Mouse (Mus musculus) activated CD4-positive, CD25-positive, alpha-beta regulatory T cell, adult 4 months (primary cell): Measurements from ENCODE around the gene 1700025C18Rik. TPM values are rescaled to one million over a fixed set of nuclear protein-coding genes. Genes with fewer than 3 reads are reported as not detected.

Experiments used
- ATAC-seq: one replicate; pipeline ENCODE4 v1.8.0; 2017
- polyA plus RNA-seq, 2 experiments: library from polyadenylated mRNA; unstranded; fragments of 100-300 nt; shearing (Covaris generic); gene quantifications; one replicate each; pipeline ENCODE4 v1.2.1; 2017

1700025C18Rik gene
- polyA plus RNA-seq = not detected

GRCm38 (mm10) chr2:165090650-165091049 lies at the start of gene 1700025C18Rik:
TSS of gene 1700025C18Rik (minus strand) at chr2:165090750.
- no peak for ATAC-seq

GRCm38 (mm10) chr2:165136049-165136448 lies 45.5 kb upstream of the 1700025C18Rik start:
- no peak for ATAC-seq

- no peak for ATAC-seq
Observed at GRCm38 (mm10) chr2:165133566-165133965, 43.0 kb upstream of the 1700025C18Rik start.

- no peak for ATAC-seq
Observed at GRCm38 (mm10) chr2:165131428-165131827, 40.9 kb upstream of the 1700025C18Rik start.

- ATAC-seq = no peak
Observed at GRCm38 (mm10) chr2:165129189-165129588, 38.6 kb upstream of the 1700025C18Rik start.

- no peak for ATAC-seq
Observed at GRCm38 (mm10) chr2:165126896-165127562, 36.5 kb upstream of the 1700025C18Rik start.

GRCm38 (mm10) chr2:165121206-165121840 lies 30.8 kb upstream of the 1700025C18Rik start:
- ATAC-seq = no peak

GRCm38 (mm10) chr2:165120765-165121164 lies 30.2 kb upstream of the 1700025C18Rik start:
- no peak for ATAC-seq

- ATAC-seq = no peak
Observed at GRCm38 (mm10) chr2:165113733-165114132, 23.2 kb upstream of the 1700025C18Rik start.

GRCm38 (mm10) chr2:165112149-165112548 lies 21.6 kb upstream of the 1700025C18Rik start:
- ATAC-seq = no peak

- no peak for ATAC-seq
Observed at GRCm38 (mm10) chr2:165106585-165106984, 16.0 kb upstream of the 1700025C18Rik start.

- no peak for ATAC-seq
Observed at GRCm38 (mm10) chr2:165105513-165106079, 15.0 kb upstream of the 1700025C18Rik start.

- no peak for ATAC-seq
Observed at GRCm38 (mm10) chr2:165102920-165103319, 12.4 kb upstream of the 1700025C18Rik start.

GRCm38 (mm10) chr2:165100749-165101148 lies 10.2 kb upstream of the 1700025C18Rik start:
- ATAC-seq = no peak

GRCm38 (mm10) chr2:165098861-165099260 lies 8.3 kb upstream of the 1700025C18Rik start:
- ATAC-seq = no peak

- no peak for ATAC-seq
Observed at GRCm38 (mm10) chr2:165096367-165096766, 5.8 kb upstream of the 1700025C18Rik start.

GRCm38 (mm10) chr2:165092393-165092792 lies 1.8 kb upstream of the 1700025C18Rik start:
- no peak for ATAC-seq

- ATAC-seq = no peak
Observed at GRCm38 (mm10) chr2:165091433-165091965, 949 bp upstream of the 1700025C18Rik start.

- no peak for ATAC-seq
Observed at GRCm38 (mm10) chr2:165089470-165089869, 1.1 kb downstream of the 1700025C18Rik start.

- no peak for ATAC-seq
Observed at GRCm38 (mm10) chr2:165086634-165087033, 3.9 kb downstream of the 1700025C18Rik start.

GRCm38 (mm10) chr2:165081257-165081656 lies 9.3 kb downstream of the 1700025C18Rik start:
- ATAC-seq = no peak

GRCm38 (mm10) chr2:165080657-165081056 lies 9.9 kb downstream of the 1700025C18Rik start:
- no peak for ATAC-seq

- no peak for ATAC-seq
Observed at GRCm38 (mm10) chr2:165078605-165079004, 11.9 kb downstream of the 1700025C18Rik start.

GRCm38 (mm10) chr2:165078045-165078444 lies 12.5 kb downstream of the 1700025C18Rik start:
- ATAC-seq = no peak
